Mouse (Mus musculus) hindbrain, embryonic 13.5 days (tissue): ENCODE measurements around the gene Fahd1. TPM values are rescaled to one million over a fixed set of nuclear protein-coding genes. Genes with fewer than 3 reads are reported as not detected.
A peak's percentile ranks its signal among the peaks of the same experiment; 100 is the strongest.

Source experiments
- ATAC-seq: fragments of 200-750 bp; cut with Nextera tagmentation; 2 replicates; pipeline ENCODE4 v1.8.0; 2017; ENCODE audit warnings: moderate TSS enrichment; ENCODE audit not compliant: low FRiP score
- H3K27ac ChIP-seq: fragments of 300-500 bp; sonication (generic); 2 replicates; pipeline ENCODE4 v1.5.1; 2015; ENCODE audit warnings: inconsistent platforms, mild to moderate bottlenecking, moderate library complexity
- H3K27me3 ChIP-seq: fragments of 300-500 bp; sonication (generic); 2 replicates; pipeline ENCODE4 v1.6.1; 2015; ENCODE audit warnings: mild to moderate bottlenecking, inconsistent platforms
- H3K36me3 ChIP-seq: fragments of 300-500 bp; sonication (generic); 2 replicates; pipeline ENCODE4 v1.6.1; 2015; ENCODE audit warnings: mild to moderate bottlenecking, inconsistent platforms
- H3K4me1 ChIP-seq: fragments of 300-500 bp; sonication (generic); replicated peaks from 2 replicates; pipeline ENCODE4 v1.6.1; 2015; ENCODE audit warnings: inconsistent platforms
- H3K4me2 ChIP-seq: fragments of 300-500 bp; sonication (generic); 2 replicates; pipeline ENCODE4 v1.6.1; 2015; ENCODE audit warnings: inconsistent platforms, mild to moderate bottlenecking, moderate library complexity
- H3K4me3 ChIP-seq: fragments of 300-500 bp; sonication (generic); 2 replicates; pipeline ENCODE4 v1.5.1; 2015; ENCODE audit warnings: mild to moderate bottlenecking, inconsistent platforms
- H3K9ac ChIP-seq: fragments of 300-500 bp; sonication (generic); 2 replicates; pipeline ENCODE4 v1.6.1; 2015; ENCODE audit warnings: mild to moderate bottlenecking, inconsistent platforms
- H3K9me3 ChIP-seq: fragments of 300-500 bp; sonication (generic); 2 replicates; pipeline ENCODE4 v1.6.1; 2016; ENCODE audit warnings: inconsistent platforms
- WGBS: fragments of 180-500 bp; shearing (Covaris S2); methylation state at CpG from one replicate; pipeline ENCODE4 v1.1.7; 2015; 5-methylcytosine and 5-hydroxymethylcytosine counted together
- polyA plus RNA-seq: library from polyadenylated mRNA; unstranded; fragments of >200 nt; fragmentation: Nextera tagmentation; extraction: Ambion mirVana; gene quantifications from 2 replicates; pipeline ENCODE4 v1.2.1, GENCODE M21; 2015

The Fahd1 gene
- polyA plus RNA-seq, 1 experiment from 2014 or later = 18.6 TPM

DNA sequence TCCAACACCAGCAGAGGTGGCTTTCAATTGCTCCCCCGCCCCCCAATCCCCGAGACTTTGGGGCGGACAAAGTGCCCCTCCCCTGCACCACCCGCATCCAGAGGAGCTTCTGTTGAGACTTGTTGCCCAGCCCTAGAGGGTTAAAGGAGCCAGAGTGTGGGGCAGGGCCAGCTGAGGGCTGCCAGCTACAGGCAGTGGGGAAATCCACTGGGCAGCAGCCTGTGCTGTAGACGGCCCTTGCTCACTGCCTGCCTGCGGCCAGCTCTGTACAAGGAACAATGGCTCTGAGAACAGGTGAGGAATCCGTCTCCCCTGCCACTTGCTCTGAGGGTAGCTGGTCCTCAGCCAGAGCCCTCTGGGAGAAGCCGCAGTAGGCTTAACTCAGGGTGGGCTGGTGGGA lies 28.4 kb upstream of the Fahd1 start:
- WGBS = 75% methylated on average over 8 of the region's 8 CpGs
- H3K4me3 ChIP-seq = no peak overlapping the region
- peaks cover 14% of the 10 kb centered on the region for H3K36me3 ChIP-seq
- no peak overlapping the region for H3K4me2 ChIP-seq
- H3K9me3 ChIP-seq = no peaks in the 10 kb centered on the region
- ATAC-seq = no peak
- no peaks in the 10 kb centered on the region for H3K4me1 ChIP-seq
- no peak overlapping the region for H3K9ac ChIP-seq
- H3K27me3 ChIP-seq = no peaks in the 10 kb centered on the region
- H3K27ac ChIP-seq = no peak overlapping the region

DNA sequence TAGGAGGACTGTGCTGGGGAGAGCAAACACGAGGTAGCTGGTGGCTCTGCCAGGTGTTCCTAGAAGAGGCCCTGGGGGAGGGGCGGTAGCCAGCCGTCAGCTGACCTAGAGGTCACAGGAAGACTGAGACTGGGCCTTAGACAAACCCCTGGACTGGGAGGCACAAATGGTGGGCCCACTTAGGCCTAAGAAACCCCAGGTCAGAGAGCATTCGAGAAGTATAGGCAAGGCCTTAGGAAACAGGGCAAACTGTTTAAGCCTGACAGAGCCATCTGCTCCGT lies 27.9 kb upstream of the Fahd1 start:
- no peak overlapping the region for H3K4me3 ChIP-seq
- H3K36me3 ChIP-seq = peaks cover 9% of the 10 kb centered on the region
- no peaks in the 10 kb centered on the region for H3K27me3 ChIP-seq
- H3K9me3 ChIP-seq = no peaks in the 10 kb centered on the region
- no peak for ATAC-seq
- no peaks in the 10 kb centered on the region for H3K4me1 ChIP-seq
- 37% methylated on average over 5 of the region's 5 CpGs for WGBS
- H3K27ac ChIP-seq = no peak overlapping the region
- no peak overlapping the region for H3K4me2 ChIP-seq
- H3K9ac ChIP-seq = no peak overlapping the region

- no peak overlapping the region for H3K27ac ChIP-seq
- 73% methylated on average over 10 of the region's 10 CpGs for WGBS
- no peak overlapping the region for H3K4me2 ChIP-seq
- H3K36me3 ChIP-seq = peaks cover 4% of the 10 kb centered on the region
- no peaks in the 10 kb centered on the region for H3K4me1 ChIP-seq
- H3K9me3 ChIP-seq = no peaks in the 10 kb centered on the region
- peak overlapping the region; percentile 43; the same call in 1 of the 2 replicates for H3K9ac ChIP-seq
- H3K4me3 ChIP-seq = no peak overlapping the region
- no peaks in the 10 kb centered on the region for H3K27me3 ChIP-seq
- no peak for ATAC-seq
Measured at GRCm38 (mm10) chr17:24877336-24878116, 27.4 kb upstream of the Fahd1 start.

DNA sequence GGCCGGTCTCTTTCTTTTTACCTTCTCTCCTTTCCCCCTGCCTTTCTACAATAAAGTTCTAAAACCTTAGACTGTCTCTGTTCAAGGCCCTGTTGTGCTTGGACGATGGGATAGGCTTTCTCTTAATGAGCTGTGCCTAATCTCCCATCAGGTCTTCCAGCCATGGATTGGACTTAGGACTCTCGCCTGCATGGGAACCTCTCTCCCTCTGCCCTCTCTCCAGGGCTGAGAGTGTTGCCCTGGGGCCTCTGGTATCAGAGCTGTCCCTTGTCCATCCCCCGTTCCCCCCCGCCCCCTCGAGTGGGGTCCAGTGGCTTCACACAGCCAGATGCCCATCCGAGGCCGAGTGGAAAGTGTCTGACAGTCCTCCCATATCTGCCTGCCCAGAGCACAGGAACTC lies 24.8 kb upstream of the Fahd1 start:
- 85% methylated on average over 8 of the region's 8 CpGs for WGBS

GRCm38 (mm10) chr17:24874405-24874745 lies 24.2 kb upstream of the Fahd1 start:
- H3K4me2 ChIP-seq = no peak overlapping the region
- H3K4me1 ChIP-seq = no peaks in the 10 kb centered on the region
- no peak for ATAC-seq
- H3K36me3 ChIP-seq = no peaks in the 10 kb centered on the region
- 42% methylated on average over 1 of the region's 1 CpGs for WGBS
- no peak overlapping the region for H3K9ac ChIP-seq
- no peak overlapping the region for H3K4me3 ChIP-seq
- no peaks in the 10 kb centered on the region for H3K9me3 ChIP-seq
- no peak overlapping the region for H3K27ac ChIP-seq
- H3K27me3 ChIP-seq = 0 out of 2 replicates have a peak, but pooled peaks cover 3% of the 10 kb centered on the region

More for the DNA sequence above, 24.8 kb upstream of the Fahd1 start:
- no peaks in the 10 kb centered on the region for H3K27me3 ChIP-seq
- no peaks in the 10 kb centered on the region for H3K9me3 ChIP-seq
- ATAC-seq = no peak
- H3K27ac ChIP-seq = no peak overlapping the region
- no peak overlapping the region for H3K4me3 ChIP-seq
- no peak overlapping the region for H3K4me2 ChIP-seq
- no peaks in the 10 kb centered on the region for H3K4me1 ChIP-seq
- no peaks in the 10 kb centered on the region for H3K36me3 ChIP-seq
- no peak overlapping the region for H3K9ac ChIP-seq

DNA sequence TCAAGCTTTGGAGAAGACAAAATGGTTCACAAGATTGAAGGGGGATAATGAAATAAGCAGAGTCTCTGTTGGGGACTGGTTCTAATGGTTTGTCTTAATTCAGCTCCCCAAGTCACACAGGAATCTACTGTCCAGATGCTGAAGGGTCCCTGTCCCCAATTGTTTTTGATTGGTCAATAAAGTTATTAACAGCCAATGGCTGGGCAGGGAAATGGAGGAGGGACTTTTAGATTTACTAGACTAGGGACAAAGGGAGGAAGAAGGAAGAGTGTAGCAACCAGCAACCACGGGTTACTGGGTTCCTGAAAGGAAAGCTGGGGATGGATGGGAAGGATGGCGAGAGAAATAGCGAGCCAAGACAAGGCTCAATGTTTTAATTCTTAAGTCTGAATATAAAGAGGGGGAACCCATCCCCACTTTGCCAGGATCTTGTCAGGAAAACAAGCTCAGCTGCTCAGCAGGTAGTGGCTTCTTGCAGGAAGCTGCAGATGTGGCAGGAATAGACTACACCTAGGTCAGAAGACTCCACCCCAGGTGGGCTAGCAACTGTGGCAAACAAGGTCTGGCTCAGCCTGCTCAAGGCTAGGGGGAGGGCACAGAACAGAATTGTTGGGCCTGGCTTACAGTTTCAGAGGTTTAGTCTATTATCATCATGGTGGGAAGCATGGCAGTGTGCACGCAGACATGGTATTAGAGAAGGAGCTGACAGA lies 23.7 kb upstream of the Fahd1 start:
- Histone ChIP-seq H3K4me2 (no peak overlapping the region), H3K9me3 (no peaks in the 10 kb centered on the region), H3K4me3 (no peak overlapping the region), H3K9ac (no peak overlapping the region), H3K36me3 (no peaks in the 10 kb centered on the region), H3K27ac (no peak overlapping the region), H3K4me1 (no peaks in the 10 kb centered on the region), H3K27me3 (0 out of 2 replicates have a peak, but pooled peaks cover 3% of the 10 kb centered on the region)
- no peak for ATAC-seq
- WGBS = 52% methylated on average over 4 of the region's 4 CpGs

DNA sequence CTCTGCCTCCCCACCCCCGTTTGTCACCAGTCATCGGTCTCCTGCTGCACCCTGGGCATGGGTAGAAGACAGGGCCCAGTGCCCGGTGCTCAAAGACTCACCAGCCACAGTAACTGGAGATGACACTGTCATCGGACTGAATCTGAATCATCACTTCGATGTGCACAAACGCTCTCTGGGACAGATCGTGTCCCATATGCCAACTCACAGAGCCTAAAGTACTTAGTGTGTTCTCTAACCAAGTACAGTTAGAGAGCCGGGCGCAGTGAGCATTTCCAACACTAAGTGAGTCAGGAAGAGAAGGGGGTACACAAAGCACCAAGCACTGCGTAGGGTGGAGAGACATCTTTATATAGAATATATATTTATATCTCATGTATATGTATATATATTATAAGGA lies 17.8 kb upstream of the Fahd1 start:
- no peak overlapping the region for H3K4me2 ChIP-seq
- ATAC-seq = no peak
- H3K4me1 ChIP-seq = no peaks in the 10 kb centered on the region
- H3K9me3 ChIP-seq = no peaks in the 10 kb centered on the region
- peaks cover 30% of the 10 kb centered on the region for H3K36me3 ChIP-seq
- no peak overlapping the region for H3K9ac ChIP-seq
- no peak overlapping the region for H3K4me3 ChIP-seq
- WGBS = 92% methylated on average over 10 of the region's 10 CpGs
- H3K27ac ChIP-seq = no peak overlapping the region
- H3K27me3 ChIP-seq = 0 out of 2 replicates have a peak, but pooled peaks cover 3% of the 10 kb centered on the region

DNA sequence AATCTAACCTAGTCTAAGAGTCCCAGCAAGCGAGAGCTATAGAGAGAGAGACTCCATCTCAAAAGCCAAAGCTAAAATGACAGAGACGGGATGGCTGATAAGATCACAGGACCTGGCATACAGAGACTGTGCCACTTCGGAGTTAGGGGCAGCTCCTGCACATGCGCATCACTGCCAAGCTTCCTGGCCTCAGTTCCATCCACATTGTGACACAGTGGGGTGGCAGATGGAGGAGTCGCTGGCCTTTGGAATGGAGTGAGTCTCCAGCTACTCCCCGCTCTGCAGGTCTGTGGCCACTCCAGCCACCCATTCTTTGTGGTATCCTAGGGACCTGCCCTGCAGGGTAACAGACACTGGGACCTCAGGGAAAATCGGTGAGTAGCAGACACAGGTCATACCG lies 15.6 kb upstream of the Fahd1 start, which contains the start of gene Igfals:
Igfals (plus strand) TSS at position 222 of the 400 bp plus-strand sequence.
- Histone ChIP-seq H3K27me3 (0 out of 2 replicates have a peak, but pooled peaks cover 3% of the 10 kb centered on the region), H3K4me3 (no peak within 1 kb of the TSS), H3K36me3 (peaks cover 51% of the 10 kb centered on the region), H3K9me3 (no peaks in the 10 kb centered on the region), H3K4me2 (no peak within 1 kb of the TSS), H3K9ac (peak within 1 kb of the TSS; percentile 35; the same call in 1 of the 2 replicates), H3K27ac (no peak within 1 kb of the TSS), H3K4me1 (no peaks in the 10 kb centered on the region)
- ATAC-seq = no peak
- 87% methylated on average over 8 of the region's 8 CpGs for WGBS

- H3K4me3 ChIP-seq = no peak overlapping the region
- H3K27ac ChIP-seq = no peak overlapping the region
- H3K9ac ChIP-seq = no peak overlapping the region
- H3K27me3 ChIP-seq = no peaks in the 10 kb centered on the region
- WGBS = 98% methylated on average over 3 of the region's 3 CpGs
- no peaks in the 10 kb centered on the region for H3K4me1 ChIP-seq
- H3K9me3 ChIP-seq = no peaks in the 10 kb centered on the region
- no peak overlapping the region for H3K4me2 ChIP-seq
- H3K36me3 ChIP-seq = peaks cover 78% of the 10 kb centered on the region
- no peak for ATAC-seq
Measured at GRCm38 (mm10) chr17:24861785-24862184, 11.6 kb upstream of the Fahd1 start.

DNA sequence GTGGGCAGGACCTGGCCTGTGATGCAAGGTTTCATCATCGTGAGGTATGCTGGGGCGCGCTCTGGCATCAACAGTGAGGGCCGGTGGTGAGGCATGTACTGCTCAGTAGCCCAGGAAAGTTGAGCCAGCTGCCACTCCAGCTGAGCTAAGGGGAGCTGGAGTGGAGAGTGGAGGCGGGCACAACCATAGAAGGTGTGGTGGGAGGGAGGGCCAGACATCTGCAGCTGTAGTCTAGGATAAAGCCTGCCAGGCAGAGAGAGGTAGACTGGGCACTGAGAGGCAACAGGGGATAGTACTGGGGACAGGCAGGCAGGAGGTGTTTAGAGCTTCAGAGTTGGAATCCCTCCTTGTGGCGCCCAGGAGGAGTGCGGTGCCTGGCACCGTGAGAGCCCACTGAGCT lies 9.9 kb upstream of the Fahd1 start:
- Histone ChIP-seq H3K27ac (no peak overlapping the region), H3K4me2 (no peak overlapping the region), H3K9me3 (no peaks in the 10 kb centered on the region), H3K27me3 (no peaks in the 10 kb centered on the region), H3K4me3 (no peak overlapping the region), H3K36me3 (peaks cover 82% of the 10 kb centered on the region), H3K4me1 (no peaks in the 10 kb centered on the region), H3K9ac (no peak overlapping the region)
- 91% methylated on average over 8 of the region's 8 CpGs for WGBS
- no peak for ATAC-seq

- ATAC-seq = no peak
- no peaks in the 10 kb centered on the region for H3K4me1 ChIP-seq
Measured at GRCm38 (mm10) chr17:24858967-24859366, 8.8 kb upstream of the Fahd1 start.

GRCm38 (mm10) chr17:24857831-24858470 lies 7.8 kb upstream of the Fahd1 start:
- H3K4me1 ChIP-seq = no peaks in the 10 kb centered on the region
- no peaks in the 10 kb centered on the region for H3K9me3 ChIP-seq
- H3K27me3 ChIP-seq = no peaks in the 10 kb centered on the region
- no peak overlapping the region for H3K4me2 ChIP-seq
- H3K27ac ChIP-seq = no peak overlapping the region
- H3K36me3 ChIP-seq = peaks cover 80% of the 10 kb centered on the region
- no peak overlapping the region for H3K9ac ChIP-seq
- H3K4me3 ChIP-seq = no peak overlapping the region
- WGBS = 86% methylated on average over 8 of the region's 8 CpGs
- no peak for ATAC-seq

More at GRCm38 (mm10) chr17:24858967-24859366, 8.8 kb upstream of the Fahd1 start:
- H3K9ac ChIP-seq = no peak overlapping the region; the same call in 1 of the 2 replicates
- no peak overlapping the region for H3K4me3 ChIP-seq
- H3K27ac ChIP-seq = no peak overlapping the region
- H3K27me3 ChIP-seq = no peaks in the 10 kb centered on the region
- peaks cover 79% of the 10 kb centered on the region for H3K36me3 ChIP-seq
- H3K4me2 ChIP-seq = no peak overlapping the region
- H3K9me3 ChIP-seq = no peaks in the 10 kb centered on the region
- WGBS = 85% methylated on average over 6 of the region's 6 CpGs
